Mouse (Mus musculus): ENCODE measurements around the gene Exoc8.

DNA sequence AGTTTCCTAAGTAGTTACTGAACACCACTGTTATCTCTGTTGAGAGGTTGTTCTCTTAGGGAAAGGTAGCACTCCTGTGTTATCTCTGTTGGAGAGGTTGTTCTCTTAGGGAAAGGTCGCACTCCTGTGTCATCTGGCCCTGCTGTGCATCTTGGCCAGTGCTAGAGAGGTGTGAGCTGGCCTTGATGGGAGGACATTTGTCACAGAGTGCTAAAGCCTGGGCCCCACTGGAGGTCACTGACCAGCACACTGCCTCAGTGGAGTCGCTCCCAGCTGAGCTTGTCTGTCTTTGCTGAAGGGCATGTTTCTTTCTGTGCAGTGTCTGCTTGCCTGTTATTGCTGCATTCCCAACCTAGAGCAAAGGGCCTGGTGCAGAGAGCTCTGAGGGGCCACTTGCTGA, 30.4 kb downstream of the Exoc8 start:
- TF ChIP-seq CTCF (conservative IDR thresholded peaks at IDR 0.05; ENCODE audit: low read length) (no peak), POU5F1 (IDR thresholded peaks at IDR 0.05; ENCODE audit: borderline replicate concordance, low read length) (no peak)

All from E14TG2a.4 (cell line).